Mouse (Mus musculus) central nervous system, embryonic 18 days (tissue): ENCODE data around the gene Emilin2. TPM values are rescaled to one million over a fixed set of nuclear protein-coding genes. Genes with fewer than 3 reads are reported as not detected.

Source experiments
- polyA plus RNA-seq: library from polyadenylated mRNA; depleted of rRNA; stranded (reverse); fragments of >200 nt; gene quantifications from 2 replicates; pipeline ENCODE4 v1.2.3, GENCODE M21; 2012; rRNA removed

Emilin2 gene
- 1.2 and 2.0 TPM in 2 replicates for polyA plus RNA-seq

GRCm38 (mm10) chr17:71311340-71312171 is at the start of gene Emilin2:
Gene Emilin2, minus strand, starts transcription at chr17:71311978.

Other genes with a start within 250 kb of the Emilin2 start
- gene Lpin2, start 129.4 kb downstream of the Emilin2 start, polyA plus RNA-seq, result 30.6 and 31.1 TPM in 2 replicates
- gene Gm4707, start 147.9 kb upstream of the Emilin2 start, polyA plus RNA-seq, result 0.58 and 1.2 TPM in 2 replicates
- gene Smchd1, start 163.4 kb upstream of the Emilin2 start, polyA plus RNA-seq, result 33.5 and 35.1 TPM in 2 replicates
- 2.9 and 3.2 TPM in 2 replicates for gene Ndc80, start 214.9 kb upstream of the Emilin2 start, polyA plus RNA-seq
- gene Spdya, start 240.1 kb upstream of the Emilin2 start, polyA plus RNA-seq, result 1.2 and 1.7 TPM in 2 replicates